Mouse (Mus musculus): ENCODE results near the gene Lsp1.

DNA sequence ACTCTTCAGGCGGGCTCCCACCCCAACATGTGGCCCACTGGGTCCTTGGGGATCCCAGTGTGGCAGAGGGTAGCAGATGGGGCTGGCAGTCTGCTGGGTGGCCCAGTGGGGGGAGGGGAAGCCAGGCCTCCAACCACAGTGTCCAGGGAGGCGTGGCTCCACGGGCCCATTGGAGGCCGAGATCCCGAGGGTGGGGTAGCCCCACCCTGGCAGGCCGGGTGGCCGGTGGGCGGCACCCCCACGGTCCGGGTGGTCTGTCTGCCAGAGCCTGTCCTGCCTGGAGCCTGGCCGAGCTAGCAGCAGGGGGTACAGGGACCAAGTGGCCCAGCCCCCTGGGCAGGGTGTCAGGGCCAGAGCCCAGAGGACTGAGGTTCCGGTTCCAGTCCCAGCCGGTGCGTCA, 14.2 kb downstream of the Lsp1 start:
- TF ChIP-seq CHD2 (IDR thresholded peaks at IDR 0.05; ENCODE audit: low read depth, low read length) (no peak), ZC3H11A (IDR thresholded peaks at IDR 0.05; ENCODE audit: borderline replicate concordance, low read depth, low read length) (no peak), MAFK (IDR thresholded peaks at IDR 0.05; ENCODE audit: insufficient read depth, low read depth, low read length) (no peak)

Data from ES-E14 (cell line).